8 mouse cellular contexts compared by ENCODE assay signal in the genomic region with DNA sequence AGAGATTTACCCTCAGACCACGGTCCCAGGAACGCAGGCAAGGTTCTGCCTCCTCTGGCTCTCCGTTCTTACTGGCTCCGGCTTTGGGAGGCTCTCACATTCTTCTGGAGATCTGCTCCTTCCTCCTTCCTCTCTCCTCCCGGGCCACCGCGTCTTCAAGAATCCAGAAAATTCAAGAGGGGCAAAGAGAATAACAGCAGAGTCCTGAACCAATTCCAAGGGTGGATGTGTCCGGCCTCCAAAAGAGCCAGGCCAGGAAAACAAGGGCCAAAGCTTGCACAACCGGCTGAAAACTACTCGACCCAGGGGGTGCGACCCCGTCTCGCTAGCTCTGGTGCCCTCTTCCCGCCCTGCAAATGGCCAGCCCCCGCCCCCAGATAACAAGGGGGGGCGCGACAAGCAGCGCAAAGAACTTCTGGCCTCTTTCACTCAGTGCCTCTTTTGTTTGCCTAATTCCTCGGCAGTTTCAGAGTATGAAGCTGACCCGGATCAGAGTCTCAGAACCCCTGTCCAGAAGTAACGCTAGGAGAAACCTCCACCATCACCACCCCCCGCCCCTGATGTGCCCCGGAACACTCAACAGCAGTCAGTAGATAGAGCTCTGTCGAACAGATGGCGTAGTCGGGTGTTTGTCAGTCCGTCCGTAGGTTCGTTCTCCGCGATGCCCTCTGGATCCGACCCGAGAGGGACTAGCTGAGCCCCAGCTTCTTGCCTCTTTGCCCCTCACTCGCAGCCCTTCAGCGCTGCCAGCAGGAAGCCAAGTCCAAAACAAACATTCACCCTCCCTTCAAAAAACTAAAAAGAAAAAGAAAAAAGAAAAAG. TPM values are rescaled to one million over a fixed set of nuclear protein-coding genes. Genes with fewer than 3 reads are reported as not detected.
DNase-seq lines count a peak whose midpoint lies in the region; ATAC-seq and TF ChIP-seq lines count a peak whose summit lies in the region.

No protein-coding gene starts in this region.

- H3K4me3 ChIP-seq in forebrain, embryonic 11.5 days (ENCODE audit: low read depth, low read length), result peak overlapping the region; percentile 49
- H3K4me3 ChIP-seq in hindbrain, embryonic 10.5 days, result peak overlapping the region; percentile 76
- peak overlapping the region; percentile 79 for H3K4me3 ChIP-seq in limb, embryonic 13.5 days
- H3K4me3 ChIP-seq in midbrain, embryonic 12.5 days, result peak overlapping the region; percentile 70
- H3K4me3 ChIP-seq in thymus, adult 2 months (ENCODE audit: control insufficient read depth, insufficient read depth, low read length), result peak overlapping the region; percentile 75

- H3K27me3 ChIP-seq in forebrain, embryonic 11.5 days (ENCODE audit: control insufficient read depth, insufficient read depth, low read length), result no peaks in the 10 kb centered on the region; the same call in 1 of the 2 replicates
- no peaks in the 10 kb centered on the region for H3K27me3 ChIP-seq in hindbrain, embryonic 10.5 days (ENCODE audit: insufficient read depth, poor library complexity, severe bottlenecking)
- H3K27me3 ChIP-seq in limb, embryonic 13.5 days, result 0 out of 2 replicates have a peak, but pooled peaks cover 5% of the 10 kb centered on the region
- peaks cover 17% of the 10 kb centered on the region for H3K27me3 ChIP-seq in midbrain, embryonic 12.5 days
- H3K27me3 ChIP-seq in thymus, adult 2 months (ENCODE audit: control insufficient read depth, insufficient read depth, low read length), result no peaks in the 10 kb centered on the region

- DNase-seq in urinary bladder, adult 18-20 months (ENCODE audit: low spot score in 2 of 2), result peak; percentile 43 to 61
- DNase-seq in urinary bladder, postnatal 10 days (ENCODE audit: low spot score), result no peak
- peak; percentile 70 for DNase-seq in forebrain, embryonic 11.5 days (ENCODE audit: low spot score)
- DNase-seq in hindbrain, embryonic 10.5 days (ENCODE audit: low spot score), result peak; percentile 68
- DNase-seq in thymus, adult 2 months, result peak; percentile 36

- peak overlapping the region; percentile 67 for H3K9ac ChIP-seq in forebrain, embryonic 11.5 days (ENCODE audit: low read length)
- H3K9ac ChIP-seq in limb, embryonic 13.5 days, result peak overlapping the region; percentile 89
- H3K9ac ChIP-seq in midbrain, embryonic 12.5 days (replicated peaks), result peak overlapping the region; percentile 71

- peak; percentile 51 for ATAC-seq in forebrain, embryonic 11.5 days (replicated peaks; ENCODE audit: low FRiP score)
- peak; percentile 29; the same call in 1 of the 2 replicates for ATAC-seq in limb, embryonic 13.5 days (ENCODE audit: low FRiP score, low read depth)
- ATAC-seq in midbrain, embryonic 12.5 days (ENCODE audit: low FRiP score, low read depth), result peak; percentile 53
- no peak for ATAC-seq in frontal cortex, adult (ENCODE audit: low TSS enrichment)

- H3K36me3 ChIP-seq in forebrain, embryonic 11.5 days (ENCODE audit: control insufficient read depth, insufficient read depth, low read length), result no peaks in the 10 kb centered on the region
- H3K36me3 ChIP-seq in hindbrain, embryonic 10.5 days, result peaks cover 38% of the 10 kb centered on the region
- peaks cover 30% of the 10 kb centered on the region for H3K36me3 ChIP-seq in limb, embryonic 13.5 days
- H3K36me3 ChIP-seq in midbrain, embryonic 12.5 days, result peaks cover 2% of the 10 kb centered on the region; the same call in 1 of the 2 replicates
- H3K36me3 ChIP-seq in thymus, adult 2 months (ENCODE audit: control insufficient read depth, insufficient read depth, low read length), result no peaks in the 10 kb centered on the region

- H3K4me2 ChIP-seq in forebrain, embryonic 11.5 days (ENCODE audit: low read depth, low read length, severe bottlenecking), result peak overlapping the region; percentile 89
- H3K4me2 ChIP-seq in limb, embryonic 13.5 days (replicated peaks), result peak overlapping the region; percentile 89
- H3K4me2 ChIP-seq in midbrain, embryonic 12.5 days (replicated peaks), result peak overlapping the region; percentile 78

- TF ChIP-seq POLR2A in thymus, adult 2 months (IDR thresholded peaks at IDR 0.05; ENCODE audit: control insufficient read depth, extremely low read depth, insufficient read depth, low read length, poor library complexity), result no peak

- under 1% methylated on average over 35 of the region's 35 CpGs for WGBS in forebrain, embryonic 11.5 days
- WGBS in hindbrain, embryonic 10.5 days, result under 1% methylated on average over 35 of the region's 35 CpGs
- under 1% methylated on average over 35 of the region's 35 CpGs for WGBS in limb, embryonic 13.5 days
- under 1% methylated on average over 35 of the region's 35 CpGs for WGBS in midbrain, embryonic 12.5 days
- 8% methylated on average over 35 of the region's 35 CpGs for WGBS in thymus, adult 2 months

- H3K4me1 ChIP-seq in forebrain, embryonic 11.5 days (replicated peaks; ENCODE audit: control insufficient read depth, insufficient read depth, low read length), result peaks cover 14% of the 10 kb centered on the region; the same call in 1 of the 2 replicates
- H3K4me1 ChIP-seq in hindbrain, embryonic 10.5 days (replicated peaks), result peaks cover 62% of the 10 kb centered on the region
- peaks cover 52% of the 10 kb centered on the region for H3K4me1 ChIP-seq in limb, embryonic 13.5 days
- peaks cover 50% of the 10 kb centered on the region for H3K4me1 ChIP-seq in midbrain, embryonic 12.5 days
- peaks cover 47% of the 10 kb centered on the region for H3K4me1 ChIP-seq in thymus, adult 2 months (replicated peaks; ENCODE audit: control insufficient read depth, insufficient read depth, low read length)

- H3K27ac ChIP-seq in forebrain, embryonic 11.5 days (ENCODE audit: low read depth, low read length), result peak overlapping the region; percentile 58
- H3K27ac ChIP-seq in hindbrain, embryonic 10.5 days, result peak overlapping the region; percentile 95
- H3K27ac ChIP-seq in limb, embryonic 13.5 days, result peak overlapping the region; percentile 97
- peak overlapping the region; percentile 86 for H3K27ac ChIP-seq in midbrain, embryonic 12.5 days (replicated peaks)
- peak overlapping the region; percentile 18; the same call in 1 of the 2 replicates for H3K27ac ChIP-seq in thymus, adult 2 months (ENCODE audit: control insufficient read depth, insufficient read depth, low read length)

- TF ChIP-seq CTCF in thymus, adult 2 months (IDR thresholded peaks at IDR 0.05; ENCODE audit: borderline replicate concordance, control insufficient read depth, extremely low read depth, insufficient read depth, low read length, poor library complexity), result no peak

- no peaks in the 10 kb centered on the region for H3K9me3 ChIP-seq in forebrain, embryonic 11.5 days (ENCODE audit: control insufficient read depth, low read length)
- 0 out of 2 replicates have a peak, but pooled peaks cover under 1% of the 10 kb centered on the region for H3K9me3 ChIP-seq in hindbrain, embryonic 10.5 days
- no peaks in the 10 kb centered on the region for H3K9me3 ChIP-seq in limb, embryonic 13.5 days
- no peaks in the 10 kb centered on the region for H3K9me3 ChIP-seq in midbrain, embryonic 12.5 days

RNA-seq across cellular contexts. Expression of gene Snx33, which starts 0.8 kb away (rescaled TPM):
- polyA plus RNA-seq in forebrain, embryonic 11.5 days (2014; fragmentation: Nextera tagmentation; extraction: Ambion mirVana), result 5.8 and 6.0 TPM in 2 replicates
- 6.7 and 9.2 TPM in 2 replicates for polyA plus RNA-seq in hindbrain, embryonic 10.5 days (2016; fragmentation: Nextera tagmentation; extraction: Ambion mirVana)
- 12.0 and 13.1 TPM in 2 replicates for polyA plus RNA-seq in limb, embryonic 13.5 days (2015; fragmentation: Nextera tagmentation; extraction: Ambion mirVana)
- 7.7 and 7.8 TPM in 2 replicates for polyA plus RNA-seq in midbrain, embryonic 12.5 days (2016; fragmentation: Nextera tagmentation; extraction: Ambion mirVana)
- 15.0 and 15.6 TPM in 2 replicates for polyA plus RNA-seq in thymus, adult 2 months (2012; rRNA removed)

RNA-seq across cellular contexts. Expression of gene Imp3, which starts 9.9 kb away (rescaled TPM):
- polyA plus RNA-seq in forebrain, embryonic 11.5 days (2014; fragmentation: Nextera tagmentation; extraction: Ambion mirVana), result 63.6 and 65.4 TPM in 2 replicates
- 66.8 and 67.9 TPM in 2 replicates for polyA plus RNA-seq in hindbrain, embryonic 10.5 days (2016; fragmentation: Nextera tagmentation; extraction: Ambion mirVana)
- polyA plus RNA-seq in limb, embryonic 13.5 days (2015; fragmentation: Nextera tagmentation; extraction: Ambion mirVana), result 87.6 and 88.8 TPM in 2 replicates
- polyA plus RNA-seq in midbrain, embryonic 12.5 days (2016; fragmentation: Nextera tagmentation; extraction: Ambion mirVana), result 62.9 and 64.9 TPM in 2 replicates
- 315 and 327 TPM in 2 replicates for polyA plus RNA-seq in thymus, adult 2 months (2012; rRNA removed)

RNA-seq across cellular contexts. Expression of gene Snupn, which starts 23.3 kb away (rescaled TPM):
- polyA plus RNA-seq in forebrain, embryonic 11.5 days (2014; fragmentation: Nextera tagmentation; extraction: Ambion mirVana), result 27.8 and 28.4 TPM in 2 replicates
- polyA plus RNA-seq in hindbrain, embryonic 10.5 days (2016; fragmentation: Nextera tagmentation; extraction: Ambion mirVana), result 28.4 and 28.6 TPM in 2 replicates
- polyA plus RNA-seq in limb, embryonic 13.5 days (2015; fragmentation: Nextera tagmentation; extraction: Ambion mirVana), result 29.2 and 29.3 TPM in 2 replicates
- polyA plus RNA-seq in midbrain, embryonic 12.5 days (2016; fragmentation: Nextera tagmentation; extraction: Ambion mirVana), result 28.4 TPM in 2 replicates
- polyA plus RNA-seq in thymus, adult 2 months (2012; rRNA removed), result 6.1 and 6.3 TPM in 2 replicates

Comparison
In these comparisons a context has a peak if more than half of its experiments do, and no peak if none do; other contexts are left out.
1. H3K27ac ChIP-seq: peak in every context shown above with its lines; median percentile 97 in limb, embryonic 13.5 days; 95 in hindbrain, embryonic 10.5 days; 86 in midbrain, embryonic 12.5 days; 58 in forebrain, embryonic 11.5 days; 18 in thymus, adult 2 months.